Comparison of ENCODE assay signal across 8 mouse cellular contexts in the genomic region with DNA sequence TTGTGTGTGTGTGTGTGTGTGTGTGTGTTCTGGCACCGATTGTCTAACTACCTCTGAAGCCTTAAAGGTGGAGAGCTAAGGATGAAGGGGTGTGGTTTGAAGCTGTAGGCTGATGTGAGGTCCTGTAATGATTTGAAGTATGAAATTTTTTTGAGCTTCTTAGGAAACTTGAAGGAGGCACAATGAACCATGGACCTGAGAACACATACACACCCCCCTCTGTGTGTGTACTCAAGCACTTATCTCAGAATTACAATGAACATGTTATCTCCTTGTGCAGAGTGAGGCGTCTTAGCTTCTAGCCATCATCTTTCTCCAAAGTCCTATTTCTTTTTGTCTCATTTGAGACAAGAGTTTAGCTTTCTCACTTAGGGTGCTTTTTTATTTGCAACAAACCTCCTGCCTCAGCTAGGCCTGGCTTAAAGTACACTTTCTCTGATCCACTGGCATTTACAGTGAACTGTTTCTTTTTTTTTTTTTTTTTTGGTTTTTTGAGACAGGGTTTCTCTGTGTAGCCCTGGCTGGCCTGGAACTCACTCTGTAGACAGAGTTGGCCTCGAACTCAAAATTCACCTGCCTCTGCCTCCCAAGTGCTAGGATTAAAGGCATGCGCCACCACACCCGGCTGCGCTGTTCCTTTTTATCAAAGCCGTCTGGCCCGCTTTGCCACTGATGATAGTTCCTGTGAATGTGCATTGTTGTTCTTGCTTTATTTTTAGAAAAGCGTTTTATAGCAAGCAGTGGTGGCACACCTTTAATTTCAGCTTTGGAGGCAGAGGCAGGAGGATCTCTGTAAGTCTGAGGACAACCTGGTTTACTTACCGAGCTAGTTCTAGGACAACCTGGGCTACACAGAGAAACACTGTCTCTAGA. TPM values are rescaled to one million over a fixed set of nuclear protein-coding genes. Genes with fewer than 3 reads are reported as not detected.
DNase-seq lines count a peak whose midpoint lies in the region; ATAC-seq and TF ChIP-seq lines count a peak whose summit lies in the region.

No protein-coding gene starts in this region.

- 0 out of 2 replicates have a peak, but pooled peaks cover 3% of the 10 kb centered on the region for H3K79me2 ChIP-seq in liver, adult 2 months (ENCODE audit: control insufficient read depth, insufficient read depth, low read length)

- no peaks in the 10 kb centered on the region for H3K9me3 ChIP-seq in forebrain, embryonic 10.5 days
- H3K9me3 ChIP-seq in stomach, embryonic 16.5 days (replicated peaks; ENCODE audit: control insufficient read depth, low read length), result no peaks in the 10 kb centered on the region

- peaks cover 12% of the 10 kb centered on the region; the same call in 1 of the 2 replicates for H3K4me1 ChIP-seq in spleen, adult 2 months (ENCODE audit: control insufficient read depth, insufficient read depth, insufficient read length)
- H3K4me1 ChIP-seq in forebrain, embryonic 10.5 days, result peaks cover 49% of the 10 kb centered on the region
- H3K4me1 ChIP-seq in liver, adult 2 months (ENCODE audit: control insufficient read depth, insufficient read depth, low read length), result peaks cover 7% of the 10 kb centered on the region
- peaks cover 29% of the 10 kb centered on the region for H3K4me1 ChIP-seq in stomach, embryonic 16.5 days (ENCODE audit: control insufficient read depth, insufficient read depth, low read length)

- WGBS in spleen, adult 2 months, result 70% methylated on average over 10 of the region's 10 CpGs
- WGBS in forebrain, embryonic 10.5 days, result 83% methylated on average over 10 of the region's 10 CpGs
- WGBS in liver, adult 2 months, result 70% methylated on average over 10 of the region's 10 CpGs
- 67% methylated on average over 10 of the region's 10 CpGs for WGBS in stomach, embryonic 16.5 days

- no peak for TF ChIP-seq POLR2A in spleen, adult 2 months (IDR thresholded peaks at IDR 0.05; ENCODE audit: low read depth, low read length)
- no peak for TF ChIP-seq POLR2A in liver, adult 2 months (IDR thresholded peaks at IDR 0.05; ENCODE audit: extremely low read depth, insufficient read depth, low read length)

- H3K4me3 ChIP-seq in spleen, adult 2 months (ENCODE audit: extremely low read depth, insufficient read depth, insufficient read length), result no peak overlapping the region
- peak overlapping the region; percentile 58 for H3K4me3 ChIP-seq in forebrain, embryonic 10.5 days
- H3K4me3 ChIP-seq in liver, adult 2 months (ENCODE audit: insufficient read depth, low read depth, low read length), result no peak overlapping the region
- peak overlapping the region; percentile 41 for H3K4me3 ChIP-seq in stomach, embryonic 16.5 days (replicated peaks; ENCODE audit: low read length)

- peak overlapping the region; percentile 56 for H3K4me2 ChIP-seq in stomach, embryonic 16.5 days (ENCODE audit: low read depth, low read length)

- no peak for DNase-seq in spleen, adult 2 months (ENCODE audit: low read depth in 1 of 2, low spot score in 2 of 2)
- no peak for DNase-seq in spleen, postnatal 14 days (ENCODE audit: low spot score in 2 of 2)
- DNase-seq in forebrain, embryonic 10.5 days (ENCODE audit: extremely low spot score, low spot score), result no peak
- DNase-seq in liver, adult 2 months (ENCODE audit: extremely low read depth, low read depth, low spot score), result no peak
- no peak for DNase-seq in layer of hippocampus, adult 9-11 months
- no peak for DNase-seq in left cerebral cortex, adult 11 months (ENCODE audit: low spot score)

- TF ChIP-seq CTCF in spleen, adult 2 months (IDR thresholded peaks at IDR 0.05; ENCODE audit: extremely low read depth, insufficient read depth, insufficient read length, insufficient replicate concordance), result no peak
- no peak for TF ChIP-seq CTCF in liver, adult 2 months (IDR thresholded peaks at IDR 0.05; ENCODE audit: low read depth, low read length)

- peak overlapping the region; percentile 51 for H3K27ac ChIP-seq in spleen, adult 2 months (ENCODE audit: insufficient read depth, low read length)
- H3K27ac ChIP-seq in forebrain, embryonic 10.5 days, result peak overlapping the region; percentile 96
- H3K27ac ChIP-seq in liver, adult 2 months (replicated peaks; ENCODE audit: insufficient read depth, low read depth, low read length), result peak overlapping the region; percentile 87
- peak overlapping the region; percentile 85 for H3K27ac ChIP-seq in stomach, embryonic 16.5 days (ENCODE audit: low read length)

- H3K36me3 ChIP-seq in spleen, adult 2 months (ENCODE audit: control insufficient read depth, insufficient read depth, low read length), result no peaks in the 10 kb centered on the region
- H3K36me3 ChIP-seq in forebrain, embryonic 10.5 days (replicated peaks), result no peaks in the 10 kb centered on the region
- H3K36me3 ChIP-seq in liver, adult 2 months (ENCODE audit: control insufficient read depth, insufficient read depth, low read length), result peaks cover 13% of the 10 kb centered on the region
- no peaks in the 10 kb centered on the region for H3K36me3 ChIP-seq in stomach, embryonic 16.5 days (ENCODE audit: control insufficient read depth, insufficient read depth, low read length)

- peak overlapping the region; percentile 37 for H3K9ac ChIP-seq in liver, adult 2 months (ENCODE audit: low read depth, low read length)
- peak overlapping the region; percentile 54; the same call in 1 of the 2 replicates for H3K9ac ChIP-seq in stomach, embryonic 16.5 days (ENCODE audit: low read length)

- ATAC-seq in stomach, embryonic 16.5 days (ENCODE audit: insufficient read depth, low FRiP score), result peak; percentile 16
- ATAC-seq in granulocyte monocyte progenitor cell, adult 5-6 weeks (replicated peaks; ENCODE audit: poor library complexity, severe bottlenecking), result no peak

- H3K27me3 ChIP-seq in spleen, adult 2 months (ENCODE audit: control insufficient read depth, insufficient read depth, low read length), result no peaks in the 10 kb centered on the region
- no peaks in the 10 kb centered on the region for H3K27me3 ChIP-seq in forebrain, embryonic 10.5 days (ENCODE audit: poor library complexity, severe bottlenecking)
- H3K27me3 ChIP-seq in liver, adult 2 months (ENCODE audit: control insufficient read depth, insufficient read depth, low read length), result no peaks in the 10 kb centered on the region
- no peaks in the 10 kb centered on the region for H3K27me3 ChIP-seq in stomach, embryonic 16.5 days (ENCODE audit: control insufficient read depth, insufficient read depth, low read length)

RNA-seq across cellular contexts. Expression of gene Bcat2, which starts 1.1 kb away (rescaled TPM):
- 50.8 and 55.6 TPM in 2 replicates for polyA plus RNA-seq in spleen, adult 2 months (2012; rRNA removed)
- polyA plus RNA-seq in forebrain, embryonic 10.5 days (2016; fragmentation: Nextera tagmentation; extraction: Ambion mirVana), result 38.2 and 39.1 TPM in 2 replicates
- 14.7 and 18.1 TPM in 2 replicates for total RNA-seq in liver, adult 2 months (2014; rRNA removed)
- 41.0 and 54.5 TPM in 2 replicates for polyA plus RNA-seq in liver, adult 2 months (2012; rRNA removed)
- polyA plus RNA-seq in stomach, embryonic 16.5 days (2015; fragmentation: Nextera tagmentation; extraction: Ambion mirVana), result 95.7 and 109 TPM in 2 replicates
- 69.1 and 81.6 TPM in 2 replicates for total RNA-seq in granulocyte monocyte progenitor cell, adult 5-6 weeks (2014; fragmentation: Nextera tagmentation)
- 38.9 and 42.7 TPM in 2 replicates for total RNA-seq in granulocyte monocyte progenitor cell, adult 5-6 weeks (2017)

RNA-seq across cellular contexts. Expression of gene Hsd17b14, which starts 14.1 kb away (rescaled TPM):
- 1.7 TPM in 2 replicates for polyA plus RNA-seq in spleen, adult 2 months (2012; rRNA removed)
- polyA plus RNA-seq in forebrain, embryonic 10.5 days (2016; fragmentation: Nextera tagmentation; extraction: Ambion mirVana), result 0.39 and 0.63 TPM in 2 replicates
- total RNA-seq in liver, adult 2 months (2014; rRNA removed), result not detected in 2 replicates
- polyA plus RNA-seq in liver, adult 2 months (2012; rRNA removed), result not detected in 2 replicates
- polyA plus RNA-seq in stomach, embryonic 16.5 days (2015; fragmentation: Nextera tagmentation; extraction: Ambion mirVana), result 2.9 and 4.8 TPM in 2 replicates
- total RNA-seq in granulocyte monocyte progenitor cell, adult 5-6 weeks (2014; fragmentation: Nextera tagmentation), result 4.4 TPM in 1 of 2 replicates, not detected in the other
- 0.26 and 0.41 TPM in 2 replicates for total RNA-seq in granulocyte monocyte progenitor cell, adult 5-6 weeks (2017)

RNA-seq across cellular contexts. Expression of gene Plekha4, which starts 42.7 kb away (rescaled TPM):
- 6.5 and 7.2 TPM in 2 replicates for polyA plus RNA-seq in spleen, adult 2 months (2012; rRNA removed)
- polyA plus RNA-seq in forebrain, embryonic 10.5 days (2016; fragmentation: Nextera tagmentation; extraction: Ambion mirVana), result 1.1 and 1.2 TPM in 2 replicates
- total RNA-seq in liver, adult 2 months (2014; rRNA removed), result 0.55 and 0.60 TPM in 2 replicates
- polyA plus RNA-seq in liver, adult 2 months (2012; rRNA removed), result 1.00 and 1.8 TPM in 2 replicates
- 2.7 and 3.9 TPM in 2 replicates for polyA plus RNA-seq in stomach, embryonic 16.5 days (2015; fragmentation: Nextera tagmentation; extraction: Ambion mirVana)
- total RNA-seq in granulocyte monocyte progenitor cell, adult 5-6 weeks (2014; fragmentation: Nextera tagmentation), result not detected in 2 replicates
- 0.26 TPM in 1 of 2 replicates, not detected in the other for total RNA-seq in granulocyte monocyte progenitor cell, adult 5-6 weeks (2017)

RNA-seq across cellular contexts. Expression of gene Ppp1r15a, which starts 42.8 kb away (rescaled TPM):
- polyA plus RNA-seq in spleen, adult 2 months (2012; rRNA removed), result 99.5 and 119 TPM in 2 replicates
- polyA plus RNA-seq in forebrain, embryonic 10.5 days (2016; fragmentation: Nextera tagmentation; extraction: Ambion mirVana), result 16.4 and 17.7 TPM in 2 replicates
- 4.3 and 4.4 TPM in 2 replicates for total RNA-seq in liver, adult 2 months (2014; rRNA removed)
- polyA plus RNA-seq in liver, adult 2 months (2012; rRNA removed), result 10.8 and 14.9 TPM in 2 replicates
- 25.5 and 31.2 TPM in 2 replicates for polyA plus RNA-seq in stomach, embryonic 16.5 days (2015; fragmentation: Nextera tagmentation; extraction: Ambion mirVana)
- total RNA-seq in granulocyte monocyte progenitor cell, adult 5-6 weeks (2014; fragmentation: Nextera tagmentation), result 8.3 and 22.1 TPM in 2 replicates
- total RNA-seq in granulocyte monocyte progenitor cell, adult 5-6 weeks (2017), result 51.1 and 54.9 TPM in 2 replicates

RNA-seq across cellular contexts. Expression of gene Fgf21, which starts 46.5 kb away (rescaled TPM):
- 0.90 and 2.8 TPM in 2 replicates for polyA plus RNA-seq in spleen, adult 2 months (2012; rRNA removed)
- polyA plus RNA-seq in forebrain, embryonic 10.5 days (2016; fragmentation: Nextera tagmentation; extraction: Ambion mirVana), result not detected in 2 replicates
- total RNA-seq in liver, adult 2 months (2014; rRNA removed), result 0.94 and 1.0 TPM in 2 replicates
- polyA plus RNA-seq in liver, adult 2 months (2012; rRNA removed), result 3.7 and 4.3 TPM in 2 replicates
- 0.28 and 0.32 TPM in 2 replicates for polyA plus RNA-seq in stomach, embryonic 16.5 days (2015; fragmentation: Nextera tagmentation; extraction: Ambion mirVana)
- not detected in 2 replicates for total RNA-seq in granulocyte monocyte progenitor cell, adult 5-6 weeks (2014; fragmentation: Nextera tagmentation)
- total RNA-seq in granulocyte monocyte progenitor cell, adult 5-6 weeks (2017), result not detected in 2 replicates

Comparison
In these comparisons a context has a peak if more than half of its experiments do, and no peak if none do; other contexts are left out.
1. H3K4me3 ChIP-seq: peak in forebrain, embryonic 10.5 days (single experiment) and stomach, embryonic 16.5 days (single experiment); none in spleen, adult 2 months (single experiment) and liver, adult 2 months (single experiment).
2. Peak in every context shown above with its lines, with median percentiles within 50 percentile points of each other: H3K27ac ChIP-seq.